Mouse (Mus musculus): ENCODE data around the gene Gm43517. TPM values are rescaled to one million over a fixed set of nuclear protein-coding genes. Genes with fewer than 3 reads are reported as not detected.

Gm43517 gene
- polyA plus RNA-seq, 1 experiment from 2014 or later: not detected

GRCm38 (mm10) chr12:49383521-49384133 lies 1.3 kb upstream of the Gm43517 start:
- under 1% methylated on average over 59 of the region's 67 CpGs for WGBS (ENCODE audit: insufficient replicate concordance)
- H3K9ac ChIP-seq (ENCODE audit: low read depth, low read length): 0 out of 2 replicates have a peak overlapping the region, but pooled peaks have one; percentile 18
- H3K9me3 ChIP-seq (replicated peaks; ENCODE audit: control insufficient read depth, low read length): no peaks in the 10 kb centered on the region
- H3K4me2 ChIP-seq: peak overlapping the region; percentile 70
- H3K27ac ChIP-seq (ENCODE audit: low read depth, low read length): no peak overlapping the region
- H3K4me1 ChIP-seq (ENCODE audit: control insufficient read depth, insufficient read depth, low read length): 0 out of 2 replicates have a peak, but pooled peaks cover 7% of the 10 kb centered on the region
- no peaks in the 10 kb centered on the region for H3K36me3 ChIP-seq (ENCODE audit: control insufficient read depth, insufficient read depth, low read length)
- ATAC-seq (replicated peaks; ENCODE audit: insufficient number of reproducible peaks, low FRiP score, low TSS enrichment): peak; percentile 80
- H3K4me3 ChIP-seq (ENCODE audit: low read depth, low read length): peak overlapping the region; percentile 47
- H3K27me3 ChIP-seq (ENCODE audit: control insufficient read depth, insufficient read depth, low read length): peaks cover 76% of the 10 kb centered on the region

DNA sequence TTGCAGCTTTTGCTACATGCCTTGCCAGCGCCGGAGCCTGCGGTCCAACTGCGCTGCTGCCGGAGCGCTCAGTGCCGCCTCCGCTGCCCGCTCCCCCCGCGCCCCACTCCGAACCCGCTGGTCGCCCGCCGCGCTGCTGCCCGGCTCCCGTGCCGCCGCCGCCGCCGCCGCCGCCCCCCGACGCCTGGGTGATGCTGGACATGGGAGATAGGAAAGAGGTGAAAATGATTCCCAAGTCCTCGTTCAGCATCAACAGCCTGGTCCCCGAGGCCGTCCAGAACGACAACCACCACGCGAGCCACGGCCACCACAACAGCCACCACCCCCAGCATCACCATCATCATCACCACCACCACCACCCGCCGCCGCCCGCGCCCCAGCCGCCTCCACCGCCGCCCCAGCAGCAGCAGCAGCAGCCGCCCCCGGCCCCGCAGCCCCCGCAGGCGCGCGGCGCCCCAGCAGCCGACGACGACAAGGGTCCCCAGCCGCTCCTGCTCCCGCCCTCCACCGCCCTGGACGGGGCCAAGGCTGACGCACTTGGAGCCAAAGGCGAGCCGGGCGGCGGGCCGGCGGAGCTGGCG lies 589 bp upstream of the Gm43517 start:
- Histone ChIP-seq H3K4me2 (peak overlapping the region; percentile 70), H3K9me3 (replicated peaks; ENCODE audit: control insufficient read depth, low read length) (no peaks in the 10 kb centered on the region), H3K36me3 (ENCODE audit: control insufficient read depth, insufficient read depth, low read length) (no peaks in the 10 kb centered on the region), H3K27me3 (ENCODE audit: control insufficient read depth, insufficient read depth, low read length) (peaks cover 71% of the 10 kb centered on the region), H3K27ac (ENCODE audit: low read depth, low read length) (no peak overlapping the region), H3K4me1 (ENCODE audit: control insufficient read depth, insufficient read depth, low read length) (0 out of 2 replicates have a peak, but pooled peaks cover 7% of the 10 kb centered on the region), H3K4me3 (ENCODE audit: low read depth, low read length) (peak overlapping the region; percentile 47), H3K9ac (ENCODE audit: low read depth, low read length) (no peak overlapping the region)
- ATAC-seq (replicated peaks; ENCODE audit: insufficient number of reproducible peaks, low FRiP score, low TSS enrichment): no peak
- under 1% methylated on average over 47 of the region's 66 CpGs for WGBS (ENCODE audit: insufficient replicate concordance)

DNA sequence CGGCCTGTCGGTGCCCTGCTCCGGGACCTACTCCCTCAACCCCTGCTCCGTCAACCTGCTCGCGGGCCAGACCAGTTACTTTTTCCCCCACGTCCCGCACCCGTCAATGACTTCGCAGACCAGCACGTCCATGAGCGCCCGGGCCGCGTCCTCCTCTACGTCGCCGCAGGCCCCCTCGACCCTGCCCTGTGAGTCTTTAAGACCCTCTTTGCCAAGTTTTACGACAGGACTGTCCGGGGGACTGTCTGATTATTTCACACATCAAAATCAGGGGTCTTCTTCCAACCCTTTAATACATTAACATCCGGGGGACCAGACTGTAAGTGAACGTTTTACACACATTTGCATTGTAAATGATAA lies 637 bp downstream of the Gm43517 start:
- H3K9ac ChIP-seq (ENCODE audit: low read depth, low read length): no peak overlapping the region
- H3K4me1 ChIP-seq (ENCODE audit: control insufficient read depth, insufficient read depth, low read length): 0 out of 2 replicates have a peak, but pooled peaks cover 7% of the 10 kb centered on the region
- ATAC-seq (replicated peaks; ENCODE audit: insufficient number of reproducible peaks, low FRiP score, low TSS enrichment): no peak
- H3K27ac ChIP-seq (ENCODE audit: low read depth, low read length): no peak overlapping the region
- peaks cover 70% of the 10 kb centered on the region for H3K27me3 ChIP-seq (ENCODE audit: control insufficient read depth, insufficient read depth, low read length)
- WGBS (ENCODE audit: insufficient replicate concordance): 2% methylated on average over 23 of the region's 23 CpGs
- H3K9me3 ChIP-seq (replicated peaks; ENCODE audit: control insufficient read depth, low read length): no peaks in the 10 kb centered on the region
- H3K4me2 ChIP-seq: no peak overlapping the region
- no peaks in the 10 kb centered on the region for H3K36me3 ChIP-seq (ENCODE audit: control insufficient read depth, insufficient read depth, low read length)
- peak overlapping the region; percentile 47; the same call in 1 of the 2 replicates for H3K4me3 ChIP-seq (ENCODE audit: low read depth, low read length)

DNA sequence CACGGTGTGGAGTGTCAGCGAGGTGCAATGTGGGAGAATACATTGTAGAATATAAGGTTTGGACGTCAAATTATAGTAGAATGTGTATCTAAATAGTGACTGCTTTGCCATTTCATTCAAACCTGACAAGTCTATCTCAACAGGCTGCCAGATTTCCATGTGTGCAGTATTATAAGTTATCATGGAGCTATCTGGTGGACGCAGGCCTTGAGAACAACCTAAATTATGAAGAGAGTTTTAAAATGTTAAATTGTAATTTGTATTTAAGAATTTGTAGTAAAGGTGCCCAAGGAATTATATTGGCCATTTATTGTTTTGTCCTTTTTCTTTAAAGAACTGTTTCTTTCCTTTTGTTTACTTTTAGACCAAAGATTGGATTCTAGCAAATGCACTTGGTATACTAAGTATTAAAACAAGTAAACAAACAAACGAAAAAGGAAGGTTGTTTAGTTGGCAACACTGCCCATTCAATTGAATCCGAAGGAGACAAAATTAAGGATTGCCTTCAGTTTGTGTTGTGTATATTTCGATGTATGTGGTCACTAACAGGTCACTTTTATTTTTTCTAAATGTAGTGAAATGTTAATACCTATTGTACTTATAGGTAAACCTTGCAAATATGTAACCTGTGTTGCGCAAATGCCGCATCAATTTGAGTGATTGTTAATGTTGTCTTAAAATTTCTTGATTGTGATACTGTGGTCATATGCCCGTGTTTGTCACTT lies 1.3 kb downstream of the Gm43517 start:
- 0 out of 2 replicates have a peak, but pooled peaks cover 7% of the 10 kb centered on the region for H3K4me1 ChIP-seq (ENCODE audit: control insufficient read depth, insufficient read depth, low read length)
- peaks cover 72% of the 10 kb centered on the region for H3K27me3 ChIP-seq (ENCODE audit: control insufficient read depth, insufficient read depth, low read length)
- H3K4me3 ChIP-seq (ENCODE audit: low read depth, low read length): no peak overlapping the region
- H3K9me3 ChIP-seq (replicated peaks; ENCODE audit: control insufficient read depth, low read length): no peaks in the 10 kb centered on the region
- H3K27ac ChIP-seq (ENCODE audit: low read depth, low read length): no peak overlapping the region
- no peak for ATAC-seq (replicated peaks; ENCODE audit: insufficient number of reproducible peaks, low FRiP score, low TSS enrichment)
- no peaks in the 10 kb centered on the region for H3K36me3 ChIP-seq (ENCODE audit: control insufficient read depth, insufficient read depth, low read length)
- 15% methylated on average over 10 of the region's 10 CpGs for WGBS (ENCODE audit: insufficient replicate concordance)
- no peak overlapping the region for H3K9ac ChIP-seq (ENCODE audit: low read depth, low read length)
- no peak overlapping the region for H3K4me2 ChIP-seq

GRCm38 (mm10) chr12:49387856-49388598 lies 3.1 kb downstream of the Gm43517 start:
- peaks cover 73% of the 10 kb centered on the region for H3K27me3 ChIP-seq (ENCODE audit: control insufficient read depth, insufficient read depth, low read length)
- no peak overlapping the region for H3K4me2 ChIP-seq
- 13% methylated on average over 2 of the region's 2 CpGs for WGBS (ENCODE audit: insufficient replicate concordance)
- no peak overlapping the region for H3K4me3 ChIP-seq (ENCODE audit: low read depth, low read length)
- no peak overlapping the region for H3K9ac ChIP-seq (ENCODE audit: low read depth, low read length)
- H3K4me1 ChIP-seq (ENCODE audit: control insufficient read depth, insufficient read depth, low read length): 0 out of 2 replicates have a peak, but pooled peaks cover 7% of the 10 kb centered on the region
- no peak for ATAC-seq (replicated peaks; ENCODE audit: insufficient number of reproducible peaks, low FRiP score, low TSS enrichment)
- H3K9me3 ChIP-seq (replicated peaks; ENCODE audit: control insufficient read depth, low read length): no peaks in the 10 kb centered on the region
- no peaks in the 10 kb centered on the region for H3K36me3 ChIP-seq (ENCODE audit: control insufficient read depth, insufficient read depth, low read length)
- H3K27ac ChIP-seq (ENCODE audit: low read depth, low read length): no peak overlapping the region

- no peak for ATAC-seq (replicated peaks; ENCODE audit: insufficient number of reproducible peaks, low FRiP score, low TSS enrichment)
- Histone ChIP-seq H3K9me3 (replicated peaks; ENCODE audit: control insufficient read depth, low read length) (no peaks in the 10 kb centered on the region), H3K4me3 (ENCODE audit: low read depth, low read length) (no peak overlapping the region), H3K4me1 (ENCODE audit: control insufficient read depth, insufficient read depth, low read length) (no peaks in the 10 kb centered on the region), H3K27me3 (ENCODE audit: control insufficient read depth, insufficient read depth, low read length) (peaks cover 68% of the 10 kb centered on the region), H3K36me3 (ENCODE audit: control insufficient read depth, insufficient read depth, low read length) (no peaks in the 10 kb centered on the region), H3K9ac (ENCODE audit: low read depth, low read length) (no peak overlapping the region), H3K4me2 (no peak overlapping the region), H3K27ac (ENCODE audit: low read depth, low read length) (no peak overlapping the region)
- WGBS (ENCODE audit: insufficient replicate concordance): 2% methylated on average over 5 of the region's 5 CpGs
These were observed 4.7 kb downstream of the Gm43517 start for GRCm38 (mm10) chr12:49389666-49390065.

- WGBS (ENCODE audit: insufficient replicate concordance): 2% methylated on average over 13 of the region's 13 CpGs
- Histone ChIP-seq H3K4me1 (ENCODE audit: control insufficient read depth, insufficient read depth, low read length) (no peaks in the 10 kb centered on the region), H3K9ac (ENCODE audit: low read depth, low read length) (no peak overlapping the region), H3K4me2 (no peak overlapping the region), H3K9me3 (replicated peaks; ENCODE audit: control insufficient read depth, low read length) (no peaks in the 10 kb centered on the region), H3K27me3 (ENCODE audit: control insufficient read depth, insufficient read depth, low read length) (peaks cover 68% of the 10 kb centered on the region), H3K4me3 (ENCODE audit: low read depth, low read length) (no peak overlapping the region), H3K36me3 (ENCODE audit: control insufficient read depth, insufficient read depth, low read length) (no peaks in the 10 kb centered on the region), H3K27ac (ENCODE audit: low read depth, low read length) (no peak overlapping the region)
- ATAC-seq (replicated peaks; ENCODE audit: insufficient number of reproducible peaks, low FRiP score, low TSS enrichment): no peak
These were observed 5.3 kb downstream of the Gm43517 start for GRCm38 (mm10) chr12:49390257-49390656.

DNA sequence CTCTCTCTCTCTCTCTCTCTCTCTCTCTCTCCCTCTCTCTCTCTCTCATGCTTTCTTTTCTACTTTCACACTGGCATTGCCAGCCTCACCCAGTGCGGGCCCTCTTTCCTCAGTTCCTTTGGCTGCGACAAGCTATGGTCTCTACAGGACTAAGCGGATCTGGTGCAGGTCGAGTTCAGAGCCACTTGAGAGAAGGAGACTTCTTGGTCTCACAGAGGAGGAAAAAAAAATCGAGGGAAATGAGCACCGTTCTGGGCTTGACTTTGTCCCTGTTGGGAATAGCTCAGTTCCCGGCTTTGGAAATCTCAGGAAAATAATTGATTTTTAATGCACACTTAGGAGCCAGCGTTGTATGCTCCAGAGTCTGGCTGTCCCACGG lies 5.9 kb downstream of the Gm43517 start:
- Histone ChIP-seq H3K4me1 (ENCODE audit: control insufficient read depth, insufficient read depth, low read length) (no peaks in the 10 kb centered on the region), H3K36me3 (ENCODE audit: control insufficient read depth, insufficient read depth, low read length) (no peaks in the 10 kb centered on the region), H3K27me3 (ENCODE audit: control insufficient read depth, insufficient read depth, low read length) (peaks cover 63% of the 10 kb centered on the region), H3K9ac (ENCODE audit: low read depth, low read length) (no peak overlapping the region), H3K4me3 (ENCODE audit: low read depth, low read length) (peak overlapping the region; percentile 26), H3K27ac (ENCODE audit: low read depth, low read length) (no peak overlapping the region), H3K4me2 (peak overlapping the region; percentile 63), H3K9me3 (replicated peaks; ENCODE audit: control insufficient read depth, low read length) (no peaks in the 10 kb centered on the region)
- no peak for ATAC-seq (replicated peaks; ENCODE audit: insufficient number of reproducible peaks, low FRiP score, low TSS enrichment)
- WGBS (ENCODE audit: insufficient replicate concordance): 2% methylated on average over 9 of the region's 9 CpGs

Measured in heart, embryonic 11.5 days (tissue).